Mouse (Mus musculus) CD4-positive, CD25-positive, alpha-beta regulatory T cell, adult 2 months (primary cell): Measurements from ENCODE around the gene Bcl9l.

Experiments used
- DNase-seq: peaks from one replicate; pipeline ENCODE4 v3.0.0-alpha.2; 2012; ENCODE audit warnings: low read depth, low spot score

The Bcl9l gene

DNA sequence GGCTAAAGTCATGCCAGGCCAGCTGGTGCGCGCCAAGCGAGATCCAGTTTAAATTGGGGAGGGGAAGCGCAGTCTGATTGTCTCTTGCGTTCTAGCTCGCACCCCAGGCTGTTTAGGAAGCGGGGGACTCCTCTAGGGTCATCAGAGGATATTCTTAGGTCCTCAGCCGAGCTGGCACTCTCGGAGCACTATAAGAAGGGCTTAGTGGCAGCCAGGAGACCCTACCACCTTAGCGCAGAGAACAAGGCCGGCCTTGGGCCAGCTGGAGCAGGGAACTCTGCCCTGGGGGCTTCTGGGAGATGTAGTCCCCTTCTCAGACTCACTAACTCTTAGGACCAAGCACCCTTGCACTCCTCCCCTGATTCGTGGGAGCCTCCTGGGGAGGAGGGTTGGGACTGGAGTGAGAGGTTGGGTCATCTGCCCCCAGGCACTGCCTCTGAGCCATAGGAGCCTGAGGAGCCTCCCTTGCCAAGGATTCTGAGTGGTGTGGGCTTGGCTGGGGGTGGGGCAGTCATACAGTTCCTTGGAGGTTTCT, 952 bp downstream of the Bcl9l start:
- peak; percentile 58 for DNase-seq

- no peak for DNase-seq
Measured at GRCm38 (mm10) chr9:44484311-44485104, 1.9 kb downstream of the Bcl9l start.

GRCm38 (mm10) chr9:44485105-44485515, 2.5 kb downstream of the Bcl9l start:
- DNase-seq, result no peak

DNA sequence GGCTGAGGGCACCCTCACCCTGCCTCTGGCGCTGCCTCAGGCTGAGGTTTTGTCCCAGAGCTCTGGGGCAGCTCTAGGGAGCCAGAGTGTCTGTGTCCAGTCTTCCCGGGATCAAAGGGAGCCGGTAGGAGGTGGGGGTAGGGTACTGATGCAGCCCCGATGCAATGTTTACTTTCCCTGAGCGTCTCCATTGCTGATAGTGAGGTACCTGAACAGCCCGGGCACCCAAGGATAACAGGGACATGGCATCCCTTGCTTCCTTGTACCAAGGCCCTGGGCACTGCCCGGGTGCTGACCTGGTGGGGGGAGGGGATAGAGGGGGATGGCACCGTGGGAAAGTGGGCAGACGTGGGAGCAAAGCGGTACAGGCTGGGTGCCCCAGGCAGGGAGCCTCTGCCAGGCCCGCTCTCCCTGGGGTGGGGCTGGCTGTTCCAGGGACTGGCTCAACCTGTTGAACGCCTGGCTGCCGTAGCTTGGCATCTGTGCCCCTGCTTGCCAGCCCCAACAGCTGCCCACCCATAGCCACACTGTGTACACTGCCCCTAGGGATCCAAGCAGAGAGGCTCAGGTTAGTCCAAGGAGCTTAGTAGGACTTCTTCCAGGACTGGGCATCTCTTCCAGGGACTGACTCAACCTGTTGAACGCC, 3.0 kb downstream of the Bcl9l start:
- no peak for DNase-seq

GRCm38 (mm10) chr9:44486335-44486734, 3.7 kb downstream of the Bcl9l start:
- DNase-seq, result no peak

DNA sequence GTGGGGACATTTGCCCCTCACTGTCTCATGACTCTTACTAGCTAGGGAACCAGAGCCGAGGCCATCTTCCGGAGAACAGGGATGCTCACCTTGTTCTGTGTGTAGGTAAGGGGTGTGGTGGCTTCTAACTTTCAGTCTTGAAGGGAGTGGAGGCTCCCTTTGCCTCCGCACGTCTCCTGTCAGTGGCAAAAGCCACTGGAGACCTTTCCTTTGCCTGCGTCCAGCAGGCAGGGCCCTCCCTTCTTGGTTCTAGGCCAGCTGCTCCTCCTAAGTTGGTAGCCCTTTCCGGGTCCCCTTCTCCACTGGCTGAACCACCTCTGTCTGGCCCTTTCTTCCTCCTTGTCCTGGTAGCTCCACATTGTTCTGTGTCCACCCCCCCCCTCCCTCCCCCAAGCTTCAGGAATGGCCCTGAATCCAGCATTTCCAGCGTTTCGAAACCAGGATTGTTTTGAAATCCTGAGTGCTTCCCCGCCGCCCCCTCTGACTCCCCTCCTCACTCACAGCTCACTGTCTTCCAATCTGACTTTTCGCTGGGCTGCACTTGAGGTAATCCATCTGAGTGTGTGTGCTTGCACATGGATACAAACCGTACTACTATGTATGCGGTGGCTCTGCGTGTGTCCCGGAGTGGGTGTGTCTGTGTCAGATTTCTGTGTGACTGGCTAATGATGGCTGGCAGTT, 4.3 kb downstream of the Bcl9l start:
- DNase-seq, result no peak

DNA sequence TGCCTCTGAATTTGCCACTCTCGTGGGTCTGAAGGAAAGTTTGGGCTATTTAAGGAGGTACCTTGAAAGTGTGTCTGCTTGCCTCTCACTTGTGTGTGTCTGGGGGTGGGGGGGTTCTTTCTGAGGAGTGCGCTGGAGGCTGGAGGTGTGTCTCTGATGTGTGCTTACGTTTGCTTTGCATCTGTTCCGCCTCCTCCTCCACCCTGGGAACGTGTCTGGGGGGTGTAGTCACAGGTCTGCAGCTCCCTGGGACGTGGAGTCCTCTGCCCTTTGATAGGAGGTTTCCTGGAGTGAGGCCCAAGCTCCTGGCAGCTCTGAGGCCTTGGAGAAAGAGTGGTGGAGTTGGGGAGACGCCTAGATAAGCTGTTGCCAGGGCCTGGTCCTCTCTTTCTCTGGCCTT, 4.8 kb downstream of the Bcl9l start:
- no peak for DNase-seq

GRCm38 (mm10) chr9:44488416-44488815, 5.8 kb downstream of the Bcl9l start:
- DNase-seq, result no peak

- DNase-seq, result no peak
Measured at GRCm38 (mm10) chr9:44488855-44489381, 6.3 kb downstream of the Bcl9l start.

DNA sequence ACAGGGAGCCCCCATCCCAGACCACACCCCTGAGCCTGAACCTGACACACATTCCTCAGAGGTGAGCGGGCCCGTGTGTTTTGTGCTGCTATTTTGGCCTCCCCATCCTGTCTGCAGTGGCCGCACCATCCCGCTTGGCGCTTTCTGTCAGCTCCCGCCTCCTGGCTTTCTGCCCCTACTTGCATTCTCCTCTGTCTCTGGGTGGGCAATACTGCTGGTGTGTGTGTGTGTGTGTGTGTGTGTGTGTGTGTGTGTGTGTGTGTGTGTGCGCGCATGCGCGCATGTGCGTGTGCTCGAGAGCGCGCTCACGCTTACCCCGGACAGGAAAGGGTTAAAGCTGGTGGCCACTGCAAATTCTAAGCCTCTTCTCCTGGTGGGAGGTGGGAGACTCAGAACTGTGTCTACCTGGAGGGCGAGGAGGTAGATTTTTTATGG, 7.0 kb downstream of the Bcl9l start:
- DNase-seq, result no peak

DNA sequence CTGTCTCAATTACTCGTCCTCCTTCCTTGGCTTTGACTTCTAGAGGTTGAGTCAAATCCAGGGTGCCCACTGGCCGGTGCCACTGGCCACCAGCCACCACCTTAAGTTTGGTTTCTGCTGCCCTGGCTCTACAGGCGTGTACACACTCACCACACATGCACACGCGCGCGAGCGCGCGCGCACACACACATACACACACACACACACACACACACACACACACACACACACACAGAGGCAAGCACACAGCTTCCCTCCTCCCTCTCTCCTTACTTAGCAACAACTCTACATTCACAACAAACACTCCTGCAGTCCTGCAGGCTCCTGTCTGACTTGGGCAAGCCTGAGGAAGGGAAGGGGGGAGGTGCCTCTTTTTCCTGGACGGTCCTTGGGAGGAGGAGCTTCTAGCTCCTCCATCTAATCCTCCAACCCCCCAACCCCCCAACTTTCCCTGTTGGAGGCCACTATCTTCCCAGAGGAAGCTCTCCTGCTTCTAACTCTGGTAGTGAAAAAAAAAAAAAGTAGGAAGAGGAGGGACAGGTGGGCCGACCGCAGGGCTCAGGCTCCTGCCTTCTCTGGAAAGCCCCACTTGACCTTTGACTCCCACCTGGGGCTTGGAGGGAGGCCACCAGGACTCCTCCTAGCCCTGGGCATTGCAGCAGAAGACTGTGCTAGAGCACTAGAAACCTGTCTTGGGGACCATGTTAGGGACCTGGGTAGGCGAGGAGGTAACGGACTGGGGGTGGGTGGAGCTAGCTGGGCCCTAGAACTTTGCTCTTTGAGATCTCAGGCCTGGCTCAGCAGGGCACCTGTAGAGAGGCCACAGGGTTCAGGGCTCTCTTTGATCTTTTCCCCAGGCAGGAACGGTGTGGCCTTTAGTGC, 7.7 kb downstream of the Bcl9l start:
- no peak for DNase-seq

DNA sequence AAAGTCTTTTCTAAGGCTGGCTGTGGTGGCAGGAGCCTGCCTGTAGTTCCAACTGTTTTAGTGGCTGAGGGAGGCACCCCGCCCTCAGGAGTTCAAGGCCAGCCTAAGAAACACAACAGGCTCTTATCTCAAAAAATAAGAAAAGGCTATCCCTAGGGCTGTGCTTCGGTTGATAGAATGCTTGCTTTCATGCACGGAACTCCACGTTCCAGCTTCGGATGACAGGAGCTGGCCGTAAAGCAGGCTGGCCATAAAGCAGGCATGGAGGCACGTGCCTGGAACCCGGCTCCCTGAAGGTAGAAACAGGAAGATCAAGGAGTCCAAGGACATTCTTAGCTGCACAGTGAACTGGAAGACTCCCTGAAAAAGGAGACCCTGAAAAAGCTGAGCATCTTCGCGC, 8.7 kb downstream of the Bcl9l start:
- no peak for DNase-seq

GRCm38 (mm10) chr9:44492631-44493461, 10.2 kb downstream of the Bcl9l start:
- no peak for DNase-seq

GRCm38 (mm10) chr9:44494261-44494862, 11.7 kb downstream of the Bcl9l start:
- peak; percentile 76 for DNase-seq

DNA sequence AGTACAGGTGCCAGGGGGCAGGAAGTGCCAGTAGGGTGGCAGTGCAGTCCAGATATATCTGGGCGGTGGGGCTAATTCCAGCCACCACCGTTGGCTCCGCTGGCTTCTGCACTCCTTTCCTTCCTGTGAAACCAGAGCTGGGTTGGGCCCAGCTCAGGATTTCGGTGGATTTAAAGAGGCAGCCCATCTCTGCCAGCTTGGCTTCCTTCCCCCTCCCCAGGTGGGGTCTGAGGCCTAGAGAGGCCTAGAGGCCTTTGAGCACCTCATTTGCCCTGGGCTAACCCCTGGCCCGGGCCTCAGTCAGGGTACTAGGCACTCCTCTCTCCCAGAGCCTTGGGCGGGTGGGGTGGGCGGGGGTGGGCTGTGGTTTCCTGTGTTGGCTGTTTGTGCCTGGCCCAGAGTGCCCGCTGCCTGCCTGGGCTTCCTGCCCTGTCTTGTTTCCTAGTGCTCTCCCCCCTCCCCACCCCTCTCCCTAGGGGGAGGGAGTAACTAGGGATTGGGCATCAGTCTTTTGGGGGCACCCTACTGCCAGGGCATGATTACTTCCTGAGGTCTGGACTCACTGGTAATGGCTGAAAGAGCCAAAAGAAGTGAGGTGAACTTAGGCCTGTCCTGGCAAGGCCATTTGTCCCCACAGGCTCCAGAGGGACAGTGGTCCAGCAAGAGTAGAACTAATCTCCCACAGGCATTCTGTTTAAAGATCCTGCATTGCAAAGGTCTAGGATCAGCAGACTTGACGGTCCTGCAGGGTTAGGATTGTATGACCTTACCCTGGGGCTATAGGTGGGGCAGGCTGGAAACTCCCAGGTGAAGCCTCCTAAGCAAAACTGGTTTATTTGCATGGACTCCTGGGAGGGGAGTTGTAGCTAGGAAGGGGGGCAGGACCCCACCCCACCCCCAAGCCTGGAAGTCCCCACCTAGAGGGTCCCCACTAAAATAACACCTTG, 12.5 kb downstream of the Bcl9l start:
- DNase-seq, result peak; percentile 56

DNA sequence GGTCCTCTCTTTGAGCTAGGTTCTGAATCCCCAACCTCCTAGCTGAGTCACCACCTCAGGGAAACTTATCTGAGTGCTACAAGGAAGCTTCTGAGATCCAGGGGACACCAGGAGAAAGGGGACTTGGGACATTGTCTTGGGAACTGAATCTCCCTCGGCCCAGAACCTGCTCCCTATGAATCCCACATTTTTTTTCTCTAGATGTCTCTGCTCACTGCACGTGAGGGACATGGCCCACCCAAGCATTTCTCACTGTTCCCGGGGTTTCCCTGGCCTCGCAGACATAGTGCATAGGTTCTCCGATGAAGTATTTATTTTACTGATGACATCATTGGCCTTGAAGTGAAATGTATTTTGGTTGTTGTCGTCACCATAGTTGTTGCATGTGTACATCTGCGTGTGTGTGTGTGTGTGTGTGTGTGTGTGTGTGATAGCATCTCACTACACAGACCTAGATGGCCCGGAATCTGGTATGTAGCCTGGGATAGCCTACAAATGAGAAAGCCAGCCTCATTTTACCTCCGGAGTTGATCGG, 13.3 kb downstream of the Bcl9l start:
- peak; percentile 50 for DNase-seq

GRCm38 (mm10) chr9:44496803-44497461, 14.3 kb downstream of the Bcl9l start:
- no peak for DNase-seq
